Mouse (Mus musculus): ENCODE results near the gene Slc17a7. TPM values are rescaled to one million over a fixed set of nuclear protein-coding genes. Genes with fewer than 3 reads are reported as not detected.

Gene Slc17a7
- polyA plus RNA-seq, 1 experiment: 34.1 TPM

DNA sequence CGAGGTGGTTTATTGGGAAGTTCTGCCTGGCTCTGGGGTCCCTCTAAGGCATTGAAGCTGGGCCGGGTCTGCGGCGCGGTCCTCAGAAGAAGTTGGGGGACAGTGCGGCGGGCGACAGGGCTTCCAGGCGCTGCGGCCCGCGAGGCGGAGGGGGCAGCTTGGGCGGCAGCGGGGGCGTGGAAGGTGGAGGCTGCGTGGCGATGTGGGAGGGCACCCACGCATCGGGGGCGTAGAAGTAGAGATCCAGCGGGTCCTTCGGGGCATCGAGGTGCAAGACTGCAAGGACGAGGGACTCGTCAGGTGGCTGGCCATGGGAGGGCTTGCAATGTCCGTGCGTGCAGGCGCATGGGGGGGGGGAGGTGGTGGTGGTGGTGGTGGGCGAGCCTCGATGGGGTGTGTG lies 12.6 kb downstream of the Slc17a7 start:
- H3K27me3 ChIP-seq (ENCODE audit: control insufficient read depth, insufficient read depth, low read length): no peaks in the 10 kb centered on the region; the same call in 1 of the 2 replicates
- H3K27ac ChIP-seq (ENCODE audit: control insufficient read depth, insufficient read depth, low read depth, low read length): peak overlapping the region; percentile 25; the same call in 1 of the 2 replicates

DNA sequence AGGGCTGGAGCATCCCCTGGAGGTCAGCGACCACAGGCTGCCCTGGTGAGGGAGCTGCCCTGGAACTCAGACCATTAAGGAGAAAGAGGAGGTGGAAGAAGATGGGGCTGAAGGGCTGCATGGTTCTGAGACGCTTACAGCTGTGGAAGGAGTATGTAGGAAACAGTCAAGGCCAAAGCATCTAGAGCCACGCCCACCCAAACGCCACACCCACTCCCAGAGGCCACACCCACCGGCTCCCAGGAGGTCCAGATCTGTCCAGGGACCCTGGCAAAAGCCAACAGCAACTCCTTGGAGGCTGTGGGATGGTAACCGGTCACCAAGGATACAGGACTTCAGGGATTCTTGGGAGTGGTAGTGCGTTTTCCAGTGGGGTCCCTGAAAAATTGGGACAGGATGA lies 14.8 kb downstream of the Slc17a7 start:
- TF ChIP-seq POLR2A (IDR thresholded peaks at IDR 0.05; ENCODE audit: control insufficient read depth, low read depth, low read length) (no peak), CTCF (IDR thresholded peaks at IDR 0.05; ENCODE audit: control insufficient read depth, insufficient read depth, insufficient replicate concordance, low read depth, low read length) (no peak)
- peak overlapping the region; percentile 46 for H3K4me3 ChIP-seq (ENCODE audit: control insufficient read depth, low read depth, low read length)
- no peak overlapping the region for H3K27ac ChIP-seq (ENCODE audit: control insufficient read depth, insufficient read depth, low read depth, low read length)
- H3K4me1 ChIP-seq (ENCODE audit: control insufficient read depth, insufficient read depth, low read length): peaks cover 42% of the 10 kb centered on the region
- H3K36me3 ChIP-seq (ENCODE audit: control insufficient read depth, insufficient read depth, low read length): no peaks in the 10 kb centered on the region
- H3K27me3 ChIP-seq (ENCODE audit: control insufficient read depth, insufficient read depth, low read length): no peaks in the 10 kb centered on the region; the same call in 1 of the 2 replicates

More for the DNA sequence above, 12.6 kb downstream of the Slc17a7 start:
- peaks cover 38% of the 10 kb centered on the region for H3K4me1 ChIP-seq (ENCODE audit: control insufficient read depth, insufficient read depth, low read length)
- H3K4me3 ChIP-seq (ENCODE audit: control insufficient read depth, low read depth, low read length): peak overlapping the region; percentile 88
- no peaks in the 10 kb centered on the region for H3K36me3 ChIP-seq (ENCODE audit: control insufficient read depth, insufficient read depth, low read length)
- TF ChIP-seq CTCF (IDR thresholded peaks at IDR 0.05; ENCODE audit: control insufficient read depth, insufficient read depth, insufficient replicate concordance, low read depth, low read length): no peak
- TF ChIP-seq POLR2A (IDR thresholded peaks at IDR 0.05; ENCODE audit: control insufficient read depth, low read depth, low read length): no peak; the same call in 1 of the 2 replicates

DNA sequence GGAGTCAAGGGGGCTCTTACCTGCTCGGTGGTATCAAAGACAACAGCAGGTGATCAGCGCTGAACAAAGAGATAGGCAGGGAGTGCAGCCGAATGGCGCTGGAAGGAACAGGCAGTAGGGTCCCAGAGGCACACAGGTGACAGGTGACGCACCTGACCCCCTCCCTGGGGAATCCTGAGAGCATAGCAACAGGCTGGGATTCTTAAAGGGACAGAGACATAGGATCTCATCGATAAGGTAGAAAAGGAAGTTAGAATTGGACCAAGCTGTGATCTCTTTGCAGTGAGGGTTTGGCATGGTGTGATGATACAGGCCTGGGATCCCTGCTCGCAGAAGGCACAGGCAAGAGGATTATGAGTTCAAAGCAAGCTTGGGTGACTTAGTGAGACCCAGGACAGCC lies 15.7 kb downstream of the Slc17a7 start, which contains the start of gene Gfy:
TSS of gene Gfy (minus strand) at position 101 of the 400 bp plus-strand sequence.
- peak within 1 kb of the TSS; percentile 46 for H3K4me3 ChIP-seq (ENCODE audit: control insufficient read depth, low read depth, low read length)
- H3K27ac ChIP-seq (ENCODE audit: control insufficient read depth, insufficient read depth, low read depth, low read length): no peak within 1 kb of the TSS
- TF ChIP-seq CTCF (IDR thresholded peaks at IDR 0.05; ENCODE audit: control insufficient read depth, insufficient read depth, insufficient replicate concordance, low read depth, low read length): no peak
- TF ChIP-seq POLR2A (IDR thresholded peaks at IDR 0.05; ENCODE audit: control insufficient read depth, low read depth, low read length): no peak
- H3K36me3 ChIP-seq (ENCODE audit: control insufficient read depth, insufficient read depth, low read length): no peaks in the 10 kb centered on the region
- peaks cover 38% of the 10 kb centered on the region for H3K4me1 ChIP-seq (ENCODE audit: control insufficient read depth, insufficient read depth, low read length)
- no peaks in the 10 kb centered on the region; the same call in 1 of the 2 replicates for H3K27me3 ChIP-seq (ENCODE audit: control insufficient read depth, insufficient read depth, low read length)

DNA sequence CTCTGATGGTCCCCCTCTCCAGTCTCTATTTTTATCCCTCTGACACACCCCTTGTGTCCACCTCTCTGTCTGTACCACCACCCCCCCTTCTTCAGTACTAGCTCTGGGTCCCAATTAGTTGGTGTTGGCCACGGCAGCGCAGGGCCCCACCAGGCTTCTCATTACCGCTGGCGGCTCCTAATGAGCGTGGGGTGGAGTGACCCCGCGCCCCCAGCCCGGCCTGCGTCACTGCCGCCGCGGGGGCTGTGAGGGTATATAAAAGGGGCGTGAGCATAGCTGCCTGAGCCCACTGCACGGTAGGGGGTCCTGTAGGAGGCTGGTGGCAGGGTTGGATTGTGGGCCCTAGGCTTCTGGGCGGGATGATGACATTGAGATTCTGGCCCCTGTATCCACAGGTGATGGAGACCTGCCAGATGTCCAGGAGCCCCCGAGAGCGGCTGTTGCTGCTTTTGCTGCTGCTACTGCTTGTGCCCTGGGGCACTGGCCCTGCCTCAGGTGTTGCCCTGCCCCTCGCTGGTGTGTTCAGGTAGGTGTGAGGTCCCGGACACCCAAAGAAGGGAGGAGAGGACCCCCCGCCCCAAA lies 17.2 kb downstream of the Slc17a7 start, which contains the start of gene Pth2:
TSS of gene Pth2 (plus strand) at position 100 of the 582 bp plus-strand sequence.
- Histone ChIP-seq H3K27me3 (ENCODE audit: control insufficient read depth, insufficient read depth, low read length) (no peaks in the 10 kb centered on the region; the same call in 1 of the 2 replicates), H3K4me1 (ENCODE audit: control insufficient read depth, insufficient read depth, low read length) (peaks cover 27% of the 10 kb centered on the region), H3K36me3 (ENCODE audit: control insufficient read depth, insufficient read depth, low read length) (no peaks in the 10 kb centered on the region), H3K27ac (ENCODE audit: control insufficient read depth, insufficient read depth, low read depth, low read length) (no peak within 1 kb of the TSS), H3K4me3 (ENCODE audit: control insufficient read depth, low read depth, low read length) (peak within 1 kb of the TSS; percentile 69)
- TF ChIP-seq POLR2A (IDR thresholded peaks at IDR 0.05; ENCODE audit: control insufficient read depth, low read depth, low read length): no peak
- no peak for TF ChIP-seq CTCF (IDR thresholded peaks at IDR 0.05; ENCODE audit: control insufficient read depth, insufficient read depth, insufficient replicate concordance, low read depth, low read length)

DNA sequence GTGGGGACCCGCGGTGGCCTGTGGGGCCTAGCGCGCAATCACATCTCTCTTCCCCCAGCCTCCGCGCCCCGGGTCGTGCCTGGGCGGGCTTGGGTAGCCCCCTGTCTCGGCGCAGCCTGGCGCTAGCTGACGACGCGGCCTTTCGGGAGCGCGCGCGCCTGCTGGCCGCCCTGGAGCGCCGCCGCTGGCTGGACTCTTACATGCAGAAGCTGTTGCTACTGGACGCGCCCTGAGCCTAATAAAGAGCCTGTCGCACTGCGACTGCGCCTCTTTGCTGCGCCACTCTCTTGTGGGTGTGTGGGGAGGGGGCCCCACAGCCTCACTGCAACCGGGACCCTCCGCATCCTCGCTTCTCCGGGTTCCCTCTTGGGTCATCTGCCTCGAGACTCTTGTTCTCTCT lies 17.8 kb downstream of the Slc17a7 start:
- Histone ChIP-seq H3K4me1 (ENCODE audit: control insufficient read depth, insufficient read depth, low read length) (peaks cover 25% of the 10 kb centered on the region), H3K27me3 (ENCODE audit: control insufficient read depth, insufficient read depth, low read length) (no peaks in the 10 kb centered on the region; the same call in 1 of the 2 replicates), H3K36me3 (ENCODE audit: control insufficient read depth, insufficient read depth, low read length) (no peaks in the 10 kb centered on the region), H3K4me3 (ENCODE audit: control insufficient read depth, low read depth, low read length) (peak overlapping the region; percentile 69), H3K27ac (ENCODE audit: control insufficient read depth, insufficient read depth, low read depth, low read length) (no peak overlapping the region)
- no peak for TF ChIP-seq CTCF (IDR thresholded peaks at IDR 0.05; ENCODE audit: control insufficient read depth, insufficient read depth, insufficient replicate concordance, low read depth, low read length)
- TF ChIP-seq POLR2A (IDR thresholded peaks at IDR 0.05; ENCODE audit: control insufficient read depth, low read depth, low read length): no peak

DNA sequence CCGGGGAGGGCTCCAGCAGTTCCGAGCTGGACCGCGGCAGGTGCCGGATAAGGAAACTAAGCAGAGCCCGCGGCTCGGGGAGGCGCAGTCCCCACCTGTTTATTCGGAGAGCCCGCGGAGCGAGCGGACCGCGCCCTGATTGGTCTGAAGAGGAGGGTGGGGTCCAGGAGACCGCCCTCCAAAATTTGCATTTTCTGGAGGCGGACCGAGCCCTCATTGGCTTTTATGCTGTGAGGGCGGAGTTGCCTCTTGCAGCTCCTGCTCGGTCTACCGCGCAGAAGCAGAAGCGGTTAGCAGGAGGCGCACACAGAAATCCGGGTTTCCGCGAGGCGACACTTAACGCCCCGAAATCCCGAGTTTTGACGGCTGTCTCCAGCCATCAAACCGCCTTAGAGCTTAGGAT lies 18.5 kb downstream of the Slc17a7 start:
- H3K27me3 ChIP-seq (ENCODE audit: control insufficient read depth, insufficient read depth, low read length): no peaks in the 10 kb centered on the region; the same call in 1 of the 2 replicates
- TF ChIP-seq POLR2A (IDR thresholded peaks at IDR 0.05; ENCODE audit: control insufficient read depth, low read depth, low read length) (no peak), CTCF (IDR thresholded peaks at IDR 0.05; ENCODE audit: control insufficient read depth, insufficient read depth, insufficient replicate concordance, low read depth, low read length) (no peak)
- H3K4me3 ChIP-seq (ENCODE audit: control insufficient read depth, low read depth, low read length): peak overlapping the region; percentile 69
- H3K36me3 ChIP-seq (ENCODE audit: control insufficient read depth, insufficient read depth, low read length): no peaks in the 10 kb centered on the region
- no peak overlapping the region for H3K27ac ChIP-seq (ENCODE audit: control insufficient read depth, insufficient read depth, low read depth, low read length)
- peaks cover 26% of the 10 kb centered on the region for H3K4me1 ChIP-seq (ENCODE audit: control insufficient read depth, insufficient read depth, low read length)

DNA sequence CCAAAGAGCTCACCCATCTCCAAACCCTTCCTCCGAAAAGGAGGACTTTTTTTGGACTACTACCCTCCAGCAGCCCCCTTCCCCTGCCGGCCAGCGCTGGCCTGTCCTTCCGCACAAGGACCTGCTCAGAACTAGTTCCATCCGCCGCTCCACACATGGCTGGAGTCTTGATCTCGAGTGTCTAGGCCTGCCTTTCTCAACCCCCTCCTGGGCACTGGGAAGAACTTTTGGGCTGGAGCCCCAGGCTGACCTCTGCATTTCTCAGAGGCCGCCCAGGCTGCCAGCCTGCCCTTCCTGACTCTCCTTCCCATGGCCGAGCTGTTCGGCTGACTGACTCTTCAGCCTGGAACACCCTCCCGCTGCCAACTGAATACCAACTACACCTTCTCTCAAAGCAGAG lies 18.9 kb downstream of the Slc17a7 start:
- Histone ChIP-seq H3K36me3 (ENCODE audit: control insufficient read depth, insufficient read depth, low read length) (no peaks in the 10 kb centered on the region), H3K27me3 (ENCODE audit: control insufficient read depth, insufficient read depth, low read length) (no peaks in the 10 kb centered on the region; the same call in 1 of the 2 replicates), H3K27ac (ENCODE audit: control insufficient read depth, insufficient read depth, low read depth, low read length) (peak overlapping the region; percentile 10; the same call in 1 of the 2 replicates), H3K4me3 (ENCODE audit: control insufficient read depth, low read depth, low read length) (peak overlapping the region; percentile 69), H3K4me1 (ENCODE audit: control insufficient read depth, insufficient read depth, low read length) (peaks cover 27% of the 10 kb centered on the region)
- no peak for TF ChIP-seq POLR2A (IDR thresholded peaks at IDR 0.05; ENCODE audit: control insufficient read depth, low read depth, low read length)
- TF ChIP-seq CTCF (IDR thresholded peaks at IDR 0.05; ENCODE audit: control insufficient read depth, insufficient read depth, insufficient replicate concordance, low read depth, low read length): no peak

All from testis, adult 2 months (tissue).